Comparison of ENCODE assay signal across 8 mouse cellular contexts in genomic region chr2:84429724-84430123, GRCm38 (mm10). TPM values are rescaled to one million over a fixed set of nuclear protein-coding genes. Genes with fewer than 3 reads are reported as not detected.
DNase-seq lines count a peak whose midpoint lies in the region; ATAC-seq lines count a peak whose summit lies in the region.

No protein-coding gene starts in this region.

- no peaks in the 10 kb centered on the region for H3K27me3 ChIP-seq in embryonic facial prominence, embryonic 11.5 days (ENCODE audit: control insufficient read depth, insufficient read depth, low read length)
- 0 out of 2 replicates have a peak, but pooled peaks cover 5% of the 10 kb centered on the region for H3K27me3 ChIP-seq in embryonic facial prominence, embryonic 10.5 days (replicated peaks; ENCODE audit: low read depth, poor library complexity, severe bottlenecking)
- H3K27me3 ChIP-seq in neural tube, embryonic 11.5 days (ENCODE audit: control insufficient read depth, insufficient read depth, low read length) = no peaks in the 10 kb centered on the region
- H3K27me3 ChIP-seq in neural tube, embryonic 12.5 days (replicated peaks) = no peaks in the 10 kb centered on the region

- H3K9me3 ChIP-seq in embryonic facial prominence, embryonic 11.5 days (replicated peaks; ENCODE audit: control insufficient read depth, low read length) = no peaks in the 10 kb centered on the region
- no peaks in the 10 kb centered on the region for H3K9me3 ChIP-seq in embryonic facial prominence, embryonic 10.5 days
- no peaks in the 10 kb centered on the region for H3K9me3 ChIP-seq in neural tube, embryonic 11.5 days (ENCODE audit: control insufficient read depth, low read length)
- H3K9me3 ChIP-seq in neural tube, embryonic 12.5 days = no peaks in the 10 kb centered on the region

- no peak for ATAC-seq in embryonic facial prominence, embryonic 11.5 days (replicated peaks; ENCODE audit: insufficient number of reproducible peaks, low FRiP score, low TSS enrichment, low read depth)
- 0 out of 2 replicates have a peak, but pooled peaks have one; percentile 59 for ATAC-seq in neural tube, embryonic 11.5 days (ENCODE audit: insufficient read depth, low FRiP score, low TSS enrichment)
- ATAC-seq in neural tube, embryonic 12.5 days (ENCODE audit: low FRiP score, low read depth) = peak; percentile 67

- H3K4me3 ChIP-seq in embryonic facial prominence, embryonic 11.5 days (ENCODE audit: low read depth, low read length) = no peak overlapping the region
- no peak overlapping the region for H3K4me3 ChIP-seq in embryonic facial prominence, embryonic 10.5 days
- no peak overlapping the region for H3K4me3 ChIP-seq in neural tube, embryonic 11.5 days (ENCODE audit: low read depth, low read length)
- no peak overlapping the region for H3K4me3 ChIP-seq in neural tube, embryonic 12.5 days

- H3K36me3 ChIP-seq in embryonic facial prominence, embryonic 11.5 days (replicated peaks; ENCODE audit: control insufficient read depth, insufficient read depth, low read depth, low read length) = no peaks in the 10 kb centered on the region
- no peaks in the 10 kb centered on the region for H3K36me3 ChIP-seq in embryonic facial prominence, embryonic 10.5 days (replicated peaks)
- no peaks in the 10 kb centered on the region for H3K36me3 ChIP-seq in neural tube, embryonic 11.5 days (ENCODE audit: control insufficient read depth, insufficient read depth, low read length)
- no peaks in the 10 kb centered on the region for H3K36me3 ChIP-seq in neural tube, embryonic 12.5 days

- WGBS in embryonic facial prominence, embryonic 11.5 days = 58% methylated on average over 11 of the region's 11 CpGs
- 54% methylated on average over 11 of the region's 11 CpGs for WGBS in embryonic facial prominence, embryonic 10.5 days
- WGBS in neural tube, embryonic 11.5 days = 53% methylated on average over 11 of the region's 11 CpGs
- 55% methylated on average over 11 of the region's 11 CpGs for WGBS in neural tube, embryonic 12.5 days

- no peak overlapping the region for H3K4me2 ChIP-seq in embryonic facial prominence, embryonic 11.5 days (ENCODE audit: low read depth, low read length)
- H3K4me2 ChIP-seq in neural tube, embryonic 11.5 days (ENCODE audit: low read depth) = no peak overlapping the region
- H3K4me2 ChIP-seq in neural tube, embryonic 12.5 days (replicated peaks) = no peak overlapping the region

- no peak overlapping the region for H3K9ac ChIP-seq in embryonic facial prominence, embryonic 11.5 days (replicated peaks; ENCODE audit: low read length)
- H3K9ac ChIP-seq in neural tube, embryonic 11.5 days (ENCODE audit: low read length) = no peak overlapping the region
- no peak overlapping the region for H3K9ac ChIP-seq in neural tube, embryonic 12.5 days

- no peaks in the 10 kb centered on the region for H3K4me1 ChIP-seq in embryonic facial prominence, embryonic 11.5 days (ENCODE audit: control insufficient read depth, insufficient read depth, low read length)
- peaks cover 12% of the 10 kb centered on the region for H3K4me1 ChIP-seq in embryonic facial prominence, embryonic 10.5 days
- no peaks in the 10 kb centered on the region for H3K4me1 ChIP-seq in neural tube, embryonic 11.5 days (ENCODE audit: control insufficient read depth, insufficient read depth, low read length)
- H3K4me1 ChIP-seq in neural tube, embryonic 12.5 days = no peaks in the 10 kb centered on the region

- no peak overlapping the region for H3K27ac ChIP-seq in embryonic facial prominence, embryonic 11.5 days (replicated peaks; ENCODE audit: low read depth, low read length)
- no peak overlapping the region for H3K27ac ChIP-seq in embryonic facial prominence, embryonic 10.5 days (replicated peaks)
- H3K27ac ChIP-seq in neural tube, embryonic 11.5 days (ENCODE audit: low read depth, low read length) = no peak overlapping the region
- no peak overlapping the region for H3K27ac ChIP-seq in neural tube, embryonic 12.5 days

- DNase-seq in embryonic facial prominence, embryonic 11.5 days (ENCODE audit: low spot score) = peak; percentile 73
- DNase-seq in embryonic facial prominence, embryonic 10.5 days (ENCODE audit: low spot score) = no peak
- peak; percentile 36 for DNase-seq in neural tube, embryonic 11.5 days (ENCODE audit: low spot score)
- no peak for DNase-seq in neural tube, embryonic 10.5 days (ENCODE audit: extremely low spot score, low spot score)
- peak; percentile 79 for DNase-seq in embryo, embryonic 11 days
- DNase-seq in layer of hippocampus, adult 9-11 months = peak; percentile 14
- DNase-seq in adrenal gland, postnatal 4 days (ENCODE audit: low spot score in 2 of 2) = no peak

RNA-seq across cellular contexts. Expression of gene Calcrl, which starts 4.5 kb away (rescaled TPM):
- 23.9 and 24.2 TPM in 2 replicates for polyA plus RNA-seq in embryonic facial prominence, embryonic 11.5 days (2014; fragmentation: Nextera tagmentation; extraction: Ambion mirVana)
- polyA plus RNA-seq in embryonic facial prominence, embryonic 10.5 days (2016; fragmentation: Nextera tagmentation; extraction: Ambion mirVana) = 14.8 and 18.5 TPM in 2 replicates
- 19.4 and 21.3 TPM in 2 replicates for polyA plus RNA-seq in neural tube, embryonic 11.5 days (2014; fragmentation: Nextera tagmentation; extraction: Ambion mirVana)
- polyA plus RNA-seq in neural tube, embryonic 12.5 days (2016; fragmentation: Nextera tagmentation; extraction: Ambion mirVana) = 16.4 and 16.9 TPM in 2 replicates
- 10 to 100 TPM; 30.1 to 30.2 TPM for total RNA-seq in adrenal gland, postnatal 4 days (2021)

RNA-seq across cellular contexts. Expression of gene Tfpi, which starts 46.9 kb away (rescaled TPM):
- polyA plus RNA-seq in embryonic facial prominence, embryonic 11.5 days (2014; fragmentation: Nextera tagmentation; extraction: Ambion mirVana) = 20.8 and 23.1 TPM in 2 replicates
- polyA plus RNA-seq in embryonic facial prominence, embryonic 10.5 days (2016; fragmentation: Nextera tagmentation; extraction: Ambion mirVana) = 13.8 and 14.5 TPM in 2 replicates
- polyA plus RNA-seq in neural tube, embryonic 11.5 days (2014; fragmentation: Nextera tagmentation; extraction: Ambion mirVana) = 24.5 and 27.0 TPM in 2 replicates
- 23.0 and 24.2 TPM in 2 replicates for polyA plus RNA-seq in neural tube, embryonic 12.5 days (2016; fragmentation: Nextera tagmentation; extraction: Ambion mirVana)
- 10 to 100 TPM; 70.5 to 76.6 TPM for total RNA-seq in adrenal gland, postnatal 4 days (2021)

Comparison
In these comparisons a context has a peak if more than half of its experiments do, and no peak if none do; other contexts are left out.
1. DNase-seq: peak in embryonic facial prominence, embryonic 11.5 days (single experiment), neural tube, embryonic 11.5 days (single experiment), embryo, embryonic 11 days (single experiment) and layer of hippocampus, adult 9-11 months (single experiment); none in embryonic facial prominence, embryonic 10.5 days (single experiment), neural tube, embryonic 10.5 days (single experiment) and adrenal gland, postnatal 4 days (0 of 2).